Mouse (Mus musculus): ENCODE measurements around the gene Fyn. TPM values are rescaled to one million over a fixed set of nuclear protein-coding genes. Genes with fewer than 3 reads are reported as not detected.
A peak's percentile ranks its signal among the peaks of the same experiment; 100 is the strongest.

The Fyn gene
- polyA plus RNA-seq, 1 experiment, result 134 TPM

- TF ChIP-seq CTCF (IDR thresholded peaks at IDR 0.05; ENCODE audit: borderline replicate concordance, extremely low read depth, insufficient read depth, insufficient read length), result no peak
- no peak for TF ChIP-seq POLR2A (IDR thresholded peaks at IDR 0.05; ENCODE audit: borderline replicate concordance, extremely low read depth, insufficient read depth, insufficient read length, poor library complexity, severe bottlenecking)
- DNase-seq (ENCODE audit: low read depth), result no peak
Observed at GRCm38 (mm10) chr10:39485939-39486338, 117.3 kb downstream of the Fyn start.

- DNase-seq (ENCODE audit: low read depth), result peak; percentile 81
- TF ChIP-seq POLR2A (IDR thresholded peaks at IDR 0.05; ENCODE audit: borderline replicate concordance, extremely low read depth, insufficient read depth, insufficient read length, poor library complexity, severe bottlenecking) (no peak), CTCF (IDR thresholded peaks at IDR 0.05; ENCODE audit: borderline replicate concordance, extremely low read depth, insufficient read depth, insufficient read length) (no peak)
Observed at GRCm38 (mm10) chr10:39486501-39487450, 118.1 kb downstream of the Fyn start.

- no peak for TF ChIP-seq POLR2A (IDR thresholded peaks at IDR 0.05; ENCODE audit: borderline replicate concordance, extremely low read depth, insufficient read depth, insufficient read length, poor library complexity, severe bottlenecking)
- TF ChIP-seq CTCF (IDR thresholded peaks at IDR 0.05; ENCODE audit: borderline replicate concordance, extremely low read depth, insufficient read depth, insufficient read length), result no peak
- peak; percentile 76 for DNase-seq (ENCODE audit: low read depth)
Observed at GRCm38 (mm10) chr10:39487740-39488415, 119.2 kb downstream of the Fyn start.

GRCm38 (mm10) chr10:39488542-39488941 is 119.9 kb downstream of the Fyn start:
- DNase-seq (ENCODE audit: low read depth), result no peak
- TF ChIP-seq POLR2A (IDR thresholded peaks at IDR 0.05; ENCODE audit: borderline replicate concordance, extremely low read depth, insufficient read depth, insufficient read length, poor library complexity, severe bottlenecking) (no peak), CTCF (IDR thresholded peaks at IDR 0.05; ENCODE audit: borderline replicate concordance, extremely low read depth, insufficient read depth, insufficient read length) (no peak)

GRCm38 (mm10) chr10:39488956-39489355 is 120.3 kb downstream of the Fyn start:
- no peak for DNase-seq (ENCODE audit: low read depth)
- TF ChIP-seq POLR2A (IDR thresholded peaks at IDR 0.05; ENCODE audit: borderline replicate concordance, extremely low read depth, insufficient read depth, insufficient read length, poor library complexity, severe bottlenecking) (no peak), CTCF (IDR thresholded peaks at IDR 0.05; ENCODE audit: borderline replicate concordance, extremely low read depth, insufficient read depth, insufficient read length) (no peak)

- TF ChIP-seq POLR2A (IDR thresholded peaks at IDR 0.05; ENCODE audit: borderline replicate concordance, extremely low read depth, insufficient read depth, insufficient read length, poor library complexity, severe bottlenecking), result no peak
- no peak for TF ChIP-seq CTCF (IDR thresholded peaks at IDR 0.05; ENCODE audit: borderline replicate concordance, extremely low read depth, insufficient read depth, insufficient read length)
- DNase-seq (ENCODE audit: low read depth), result no peak
Observed at GRCm38 (mm10) chr10:39490349-39491121, 121.9 kb downstream of the Fyn start.

- no peak for TF ChIP-seq CTCF (IDR thresholded peaks at IDR 0.05; ENCODE audit: borderline replicate concordance, extremely low read depth, insufficient read depth, insufficient read length)
- no peak for DNase-seq (ENCODE audit: low read depth)
Observed at GRCm38 (mm10) chr10:39492146-39492545, 123.5 kb downstream of the Fyn start.

GRCm38 (mm10) chr10:39493007-39493406 is 124.4 kb downstream of the Fyn start:
- TF ChIP-seq POLR2A (IDR thresholded peaks at IDR 0.05; ENCODE audit: borderline replicate concordance, extremely low read depth, insufficient read depth, insufficient read length, poor library complexity, severe bottlenecking), result no peak
- no peak for TF ChIP-seq CTCF (IDR thresholded peaks at IDR 0.05; ENCODE audit: borderline replicate concordance, extremely low read depth, insufficient read depth, insufficient read length)
- DNase-seq (ENCODE audit: low read depth), result no peak

- no peak for DNase-seq (ENCODE audit: low read depth)
- TF ChIP-seq CTCF (IDR thresholded peaks at IDR 0.05; ENCODE audit: borderline replicate concordance, extremely low read depth, insufficient read depth, insufficient read length) (no peak), POLR2A (IDR thresholded peaks at IDR 0.05; ENCODE audit: borderline replicate concordance, extremely low read depth, insufficient read depth, insufficient read length, poor library complexity, severe bottlenecking) (no peak)
Observed at GRCm38 (mm10) chr10:39498641-39499040, 130.0 kb downstream of the Fyn start.

GRCm38 (mm10) chr10:39501571-39501970 is 132.9 kb downstream of the Fyn start:
- no peak for TF ChIP-seq CTCF (IDR thresholded peaks at IDR 0.05; ENCODE audit: borderline replicate concordance, extremely low read depth, insufficient read depth, insufficient read length)
- peak; percentile 80 for DNase-seq (ENCODE audit: low read depth)

- no peak for TF ChIP-seq POLR2A (IDR thresholded peaks at IDR 0.05; ENCODE audit: borderline replicate concordance, extremely low read depth, insufficient read depth, insufficient read length, poor library complexity, severe bottlenecking)
- TF ChIP-seq CTCF (IDR thresholded peaks at IDR 0.05; ENCODE audit: borderline replicate concordance, extremely low read depth, insufficient read depth, insufficient read length), result no peak
- peak; percentile 94 for DNase-seq (ENCODE audit: low read depth)
Observed at GRCm38 (mm10) chr10:39501977-39502706, 133.5 kb downstream of the Fyn start.

Data from brain, embryonic 14.5 days (tissue).